Mouse (Mus musculus): ENCODE data around the gene Dlg5. TPM values are rescaled to one million over a fixed set of nuclear protein-coding genes. Genes with fewer than 3 reads are reported as not detected.

Gene Dlg5
- polyA plus RNA-seq, 1 experiment from 2014 or later, result 21.9 TPM

DNA sequence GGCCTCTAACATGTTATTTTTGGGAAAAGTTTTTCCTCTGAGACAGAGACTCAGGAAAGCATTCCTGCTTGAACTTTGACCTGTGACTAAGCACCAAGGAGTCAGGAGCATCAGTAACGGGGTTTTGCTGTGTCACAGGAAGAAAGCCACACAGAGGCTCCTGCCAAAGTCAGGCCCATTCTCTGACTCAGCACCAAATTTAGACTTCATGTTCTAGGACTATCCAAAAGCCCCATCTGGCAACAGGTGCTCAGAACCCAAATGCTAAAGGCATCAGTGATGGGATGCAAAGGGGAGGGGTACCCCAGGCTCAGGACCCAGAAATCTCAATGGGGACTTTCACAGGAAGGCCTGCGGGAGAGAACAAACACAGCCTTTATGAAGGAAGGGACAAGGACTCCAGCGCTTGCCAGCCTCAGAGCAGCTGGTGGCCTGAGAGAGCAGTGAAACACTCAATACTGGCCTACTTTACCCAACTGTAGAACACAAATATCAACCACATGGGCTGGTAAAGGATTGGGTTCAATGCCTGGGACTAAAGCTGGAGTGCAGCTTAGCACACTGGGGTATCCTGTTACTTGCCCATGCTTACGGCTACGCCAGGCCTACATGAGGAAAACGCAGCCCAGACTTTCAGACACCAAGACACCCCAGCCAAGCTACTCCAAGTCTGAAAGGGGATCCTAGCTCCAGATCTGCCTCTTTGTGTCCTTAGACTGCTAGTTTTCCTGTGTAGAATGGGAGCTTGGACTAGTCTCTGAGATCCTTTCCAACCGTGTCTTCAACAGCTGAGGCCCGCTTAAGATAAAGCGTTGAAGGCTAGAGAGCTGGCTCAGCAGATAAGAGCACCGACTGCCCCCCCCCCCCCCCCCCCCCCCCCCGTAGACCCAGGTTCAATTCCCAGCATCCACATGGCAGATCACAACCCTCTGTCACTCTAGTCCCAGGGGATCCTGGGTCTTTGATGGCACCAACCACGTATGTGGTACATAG is 12.8 kb downstream of the Dlg5 start:
- no peak overlapping the region for H3K4me3 ChIP-seq
- no peaks in the 10 kb centered on the region for H3K27me3 ChIP-seq (replicated peaks)
- H3K4me2 ChIP-seq (replicated peaks), result no peak overlapping the region
- no peaks in the 10 kb centered on the region for H3K36me3 ChIP-seq
- H3K9me3 ChIP-seq, result no peaks in the 10 kb centered on the region
- H3K9ac ChIP-seq, result no peak overlapping the region
- ATAC-seq (ENCODE audit: low FRiP score, low read depth), result no peak
- H3K4me1 ChIP-seq, result peaks cover 15% of the 10 kb centered on the region; the same call in 1 of the 2 replicates
- no peak overlapping the region for H3K27ac ChIP-seq
- 78% methylated on average over 11 of the region's 12 CpGs for WGBS

DNA sequence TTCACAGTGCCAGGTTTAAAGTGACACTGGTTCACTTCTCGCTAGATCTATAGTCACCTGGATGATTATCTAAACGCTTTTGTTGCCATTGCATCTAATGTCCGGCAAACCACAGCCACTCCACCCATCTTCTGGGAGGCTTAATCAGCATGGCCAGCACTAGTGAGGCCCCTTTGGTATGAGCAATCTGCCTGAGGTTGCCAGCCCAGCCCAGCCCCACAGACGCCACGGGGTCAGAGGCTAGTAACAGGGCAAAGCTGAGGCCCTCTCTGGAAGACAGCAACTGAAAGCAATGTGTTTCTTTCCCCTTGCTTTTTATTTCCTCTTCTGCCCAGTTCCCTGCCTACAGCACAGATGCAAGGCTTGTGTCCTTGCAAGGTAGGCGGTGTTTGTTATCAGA is 17.2 kb downstream of the Dlg5 start:
- Histone ChIP-seq H3K36me3 (no peaks in the 10 kb centered on the region), H3K27ac (no peak overlapping the region), H3K4me3 (no peak overlapping the region), H3K27me3 (replicated peaks) (no peaks in the 10 kb centered on the region), H3K9ac (no peak overlapping the region), H3K4me1 (peaks cover 6% of the 10 kb centered on the region; the same call in 1 of the 2 replicates), H3K4me2 (replicated peaks) (no peak overlapping the region), H3K9me3 (no peaks in the 10 kb centered on the region)
- WGBS, result 80% methylated on average over 6 of the region's 6 CpGs
- ATAC-seq (ENCODE audit: low FRiP score, low read depth), result no peak

DNA sequence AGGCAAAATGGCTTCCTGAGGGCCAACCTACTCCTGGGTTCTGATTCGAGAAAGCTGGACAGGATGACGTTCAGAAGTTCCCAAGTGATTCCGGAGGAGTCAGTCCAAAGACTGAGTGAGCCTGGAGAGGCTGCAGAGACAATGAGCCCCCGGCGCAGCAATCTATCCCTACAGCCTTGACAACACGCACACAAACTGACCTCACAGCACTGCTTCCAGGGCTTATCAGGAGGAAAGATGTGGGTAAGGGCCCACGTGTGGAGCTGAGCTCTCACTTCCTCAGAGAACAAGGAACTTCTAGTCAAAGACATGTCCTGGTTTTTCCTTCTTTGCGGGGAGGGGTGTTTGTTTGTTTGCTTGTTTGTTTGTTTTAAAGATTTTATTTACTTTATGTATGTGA is 18.7 kb downstream of the Dlg5 start:
- no peak overlapping the region for H3K4me2 ChIP-seq (replicated peaks)
- H3K36me3 ChIP-seq, result no peaks in the 10 kb centered on the region
- ATAC-seq (ENCODE audit: low FRiP score, low read depth), result no peak
- no peak overlapping the region for H3K27ac ChIP-seq
- 91% methylated on average over 8 of the region's 8 CpGs for WGBS
- no peaks in the 10 kb centered on the region; the same call in none of the 2 replicates for H3K4me1 ChIP-seq
- H3K9ac ChIP-seq, result no peak overlapping the region
- no peaks in the 10 kb centered on the region for H3K9me3 ChIP-seq
- no peaks in the 10 kb centered on the region for H3K27me3 ChIP-seq (replicated peaks)
- no peak overlapping the region for H3K4me3 ChIP-seq

DNA sequence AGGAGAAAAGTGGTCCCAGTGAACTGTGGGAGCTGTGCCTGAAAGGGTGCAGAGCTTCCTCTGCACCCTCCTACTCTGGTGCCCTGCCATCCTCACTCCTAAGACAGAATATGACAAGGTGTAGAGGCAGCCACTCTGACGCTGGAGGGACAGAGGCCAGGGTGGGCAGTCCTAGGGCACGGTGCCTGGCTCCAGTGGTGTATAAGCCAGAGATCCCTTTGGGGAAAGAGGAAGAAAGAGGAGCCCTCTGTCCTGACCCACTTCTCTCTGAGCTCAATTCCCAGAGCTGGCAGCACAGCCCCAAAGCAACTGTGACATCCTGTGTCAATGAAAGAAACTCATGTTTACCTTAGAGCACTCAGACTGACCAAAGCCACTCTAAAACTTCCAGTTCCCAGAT is 19.4 kb downstream of the Dlg5 start:
- Histone ChIP-seq H3K27ac (no peak overlapping the region), H3K9ac (no peak overlapping the region), H3K4me2 (replicated peaks) (no peak overlapping the region), H3K9me3 (no peaks in the 10 kb centered on the region), H3K4me1 (no peaks in the 10 kb centered on the region; the same call in none of the 2 replicates), H3K4me3 (no peak overlapping the region), H3K36me3 (no peaks in the 10 kb centered on the region), H3K27me3 (replicated peaks) (no peaks in the 10 kb centered on the region)
- 98% methylated on average over 2 of the region's 2 CpGs for WGBS
- no peak for ATAC-seq (ENCODE audit: low FRiP score, low read depth)

DNA sequence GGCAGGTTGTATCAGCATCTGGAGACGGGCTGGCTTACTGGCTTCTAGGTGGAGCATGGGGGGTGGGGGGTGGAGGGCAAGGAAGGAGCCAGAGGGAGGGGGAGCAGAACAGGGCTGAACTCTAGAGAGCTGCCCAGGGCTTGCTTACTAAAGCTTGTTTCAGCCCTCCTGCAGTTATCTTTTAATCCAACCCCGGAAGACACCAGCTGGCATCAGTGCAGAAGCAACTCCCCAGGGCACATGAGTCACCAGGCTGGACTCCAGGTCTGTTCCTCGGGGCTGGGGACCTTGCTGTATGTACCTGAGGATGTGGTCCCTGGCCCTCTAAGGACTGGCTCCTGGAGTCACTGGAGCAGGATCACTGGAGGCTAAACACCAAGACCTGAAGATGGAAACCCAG is 23.0 kb downstream of the Dlg5 start:
- no peaks in the 10 kb centered on the region for H3K36me3 ChIP-seq
- 50% methylated on average over 3 of the region's 3 CpGs for WGBS
- ATAC-seq (ENCODE audit: low FRiP score, low read depth), result no peak

DNA sequence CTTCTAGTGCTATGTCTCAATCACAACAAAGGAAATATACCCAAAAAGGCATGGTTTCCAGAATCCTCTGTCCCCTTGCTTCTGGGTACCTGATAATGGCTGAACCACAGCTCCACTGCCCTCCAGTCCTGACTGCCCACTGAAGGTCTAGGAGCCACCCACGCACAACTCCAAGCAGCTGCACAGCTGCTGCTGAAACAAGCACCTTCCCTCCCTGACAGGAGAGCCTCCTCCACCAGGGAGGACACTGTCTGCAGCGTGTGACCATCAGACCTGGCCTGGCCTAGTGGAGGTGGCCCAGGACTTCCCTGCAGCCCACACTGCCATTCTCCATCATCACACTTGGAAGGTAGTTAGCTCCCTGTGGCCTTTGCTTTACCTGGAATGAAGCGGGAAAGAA is 23.4 kb downstream of the Dlg5 start:
- no peak overlapping the region for H3K9ac ChIP-seq
- H3K4me1 ChIP-seq, result peaks cover 11% of the 10 kb centered on the region
- no peaks in the 10 kb centered on the region for H3K36me3 ChIP-seq
- H3K4me3 ChIP-seq, result no peak overlapping the region
- H3K27ac ChIP-seq, result no peak overlapping the region
- ATAC-seq (ENCODE audit: low FRiP score, low read depth), result no peak
- H3K27me3 ChIP-seq (replicated peaks), result no peaks in the 10 kb centered on the region
- 88% methylated on average over 3 of the region's 3 CpGs for WGBS
- H3K9me3 ChIP-seq, result no peaks in the 10 kb centered on the region
- H3K4me2 ChIP-seq (replicated peaks), result no peak overlapping the region

More for the DNA sequence above, 23.0 kb downstream of the Dlg5 start:
- no peak overlapping the region for H3K4me2 ChIP-seq (replicated peaks)
- no peak overlapping the region for H3K4me3 ChIP-seq
- H3K27ac ChIP-seq, result no peak overlapping the region
- no peaks in the 10 kb centered on the region for H3K9me3 ChIP-seq
- no peak overlapping the region for H3K9ac ChIP-seq
- H3K4me1 ChIP-seq, result peaks cover 8% of the 10 kb centered on the region
- no peaks in the 10 kb centered on the region for H3K27me3 ChIP-seq (replicated peaks)

DNA sequence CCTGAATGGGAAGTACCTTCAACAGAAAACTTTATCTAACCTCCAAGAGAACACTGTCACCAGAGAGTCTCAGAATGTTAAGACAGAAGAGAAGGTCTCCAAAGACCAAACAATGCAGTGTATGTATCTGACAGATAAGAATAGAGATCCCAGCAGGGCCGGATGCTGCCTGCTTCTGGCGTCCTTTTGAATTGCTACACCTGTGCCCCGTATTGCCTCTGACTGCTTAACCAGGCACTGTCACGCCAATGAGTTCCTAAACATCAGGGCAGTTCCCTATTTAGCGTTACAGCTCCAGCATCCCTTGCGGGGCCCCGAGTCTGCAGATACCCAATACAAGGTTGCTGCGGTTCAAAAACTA is 28.4 kb downstream of the Dlg5 start:
- Histone ChIP-seq H3K4me1 (peaks cover 47% of the 10 kb centered on the region), H3K27ac (no peak overlapping the region)
- WGBS, result 60% methylated on average over 8 of the region's 8 CpGs

DNA sequence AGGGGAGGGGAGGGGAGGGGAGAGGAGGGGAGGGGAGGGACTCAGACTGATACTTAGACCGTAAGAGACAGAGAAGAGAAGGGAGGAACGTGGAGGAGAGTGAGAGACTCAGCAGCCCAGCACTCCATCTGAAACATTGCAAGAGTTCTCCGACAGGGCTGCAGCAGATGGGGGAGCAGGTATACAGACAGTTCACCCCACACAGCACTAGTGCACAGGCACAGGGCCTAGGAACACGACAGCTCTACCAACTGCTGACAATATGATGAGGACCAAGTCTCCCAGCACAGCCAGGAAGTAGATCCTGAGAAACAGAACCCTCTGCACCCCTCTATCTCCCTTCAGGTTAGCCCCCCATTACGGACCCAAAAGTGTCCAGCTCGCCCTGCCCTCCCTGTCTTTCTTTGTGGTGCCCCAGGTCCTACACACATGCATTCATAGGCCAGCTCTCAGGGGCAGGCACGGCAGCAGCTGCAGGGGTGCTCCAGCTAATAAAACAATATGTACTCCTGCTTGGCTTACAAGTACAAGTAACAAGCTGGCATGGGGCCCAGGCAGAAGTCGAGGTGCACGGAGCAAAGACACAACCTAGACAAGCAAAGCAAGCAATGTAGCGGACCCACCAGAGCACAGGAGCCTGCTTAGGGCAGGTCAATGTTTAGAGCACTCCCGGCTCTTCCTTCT is 28.9 kb downstream of the Dlg5 start:
- H3K4me1 ChIP-seq, result peaks cover 53% of the 10 kb centered on the region

More for the DNA sequence above, 28.4 kb downstream of the Dlg5 start:
- H3K36me3 ChIP-seq, result no peaks in the 10 kb centered on the region
- H3K9ac ChIP-seq, result no peak overlapping the region
- H3K4me2 ChIP-seq (replicated peaks), result no peak overlapping the region
- H3K9me3 ChIP-seq, result no peaks in the 10 kb centered on the region
- no peak for ATAC-seq (ENCODE audit: low FRiP score, low read depth)
- H3K4me3 ChIP-seq, result no peak overlapping the region
- H3K27me3 ChIP-seq (replicated peaks), result no peaks in the 10 kb centered on the region

DNA sequence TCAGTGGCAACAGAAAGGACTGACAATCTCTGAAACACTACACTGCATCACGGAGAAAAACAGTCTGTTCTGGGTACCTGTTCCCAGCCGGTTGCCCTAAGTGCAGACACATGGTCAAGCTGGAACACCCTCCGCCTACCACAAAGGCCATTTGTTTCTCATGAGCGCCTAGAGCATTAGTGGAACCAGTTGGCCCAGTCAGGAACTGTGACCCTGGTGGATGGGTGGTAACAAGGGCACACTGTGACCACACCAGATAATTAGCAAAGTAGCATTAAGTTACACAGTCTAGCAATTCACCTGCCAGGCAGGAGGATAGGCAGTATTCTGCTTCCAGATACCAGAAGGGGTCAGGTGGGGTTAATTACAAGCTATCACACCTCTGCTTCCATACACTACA is 29.7 kb downstream of the Dlg5 start:
- Histone ChIP-seq H3K27ac (no peak overlapping the region), H3K36me3 (no peaks in the 10 kb centered on the region), H3K4me3 (no peak overlapping the region), H3K9ac (no peak overlapping the region), H3K4me2 (replicated peaks) (no peak overlapping the region), H3K4me1 (peaks cover 55% of the 10 kb centered on the region), H3K9me3 (no peaks in the 10 kb centered on the region), H3K27me3 (replicated peaks) (no peaks in the 10 kb centered on the region)
- ATAC-seq (ENCODE audit: low FRiP score, low read depth), result no peak
- WGBS, result 59% methylated on average over 4 of the region's 4 CpGs

More for the DNA sequence above, 28.9 kb downstream of the Dlg5 start:
- no peak overlapping the region for H3K4me2 ChIP-seq (replicated peaks)
- H3K4me3 ChIP-seq, result no peak overlapping the region
- H3K27me3 ChIP-seq (replicated peaks), result no peaks in the 10 kb centered on the region
- no peak for ATAC-seq (ENCODE audit: low FRiP score, low read depth)
- no peak overlapping the region for H3K9ac ChIP-seq
- H3K27ac ChIP-seq, result no peak overlapping the region
- H3K36me3 ChIP-seq, result no peaks in the 10 kb centered on the region
- 53% methylated on average over 11 of the region's 11 CpGs for WGBS
- H3K9me3 ChIP-seq, result no peaks in the 10 kb centered on the region

DNA sequence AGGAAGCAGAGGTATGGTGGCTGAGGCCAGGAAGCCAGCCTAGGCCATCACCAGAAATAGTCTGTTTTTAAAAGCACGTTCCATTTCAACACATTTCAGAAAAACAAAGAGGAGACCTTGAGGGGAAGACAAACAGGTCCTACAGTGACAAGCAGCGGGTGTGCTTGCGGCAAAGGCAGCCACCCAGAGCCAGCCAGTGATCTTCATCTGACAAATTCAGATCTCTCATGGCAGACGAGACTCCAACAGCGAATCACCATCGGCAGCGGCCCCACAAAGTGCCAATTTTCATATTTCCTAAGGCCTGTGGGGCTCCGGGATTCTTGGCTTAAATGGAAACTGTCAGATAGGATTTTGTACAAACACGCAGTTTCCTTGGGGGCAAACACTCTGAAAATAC is 31.3 kb downstream of the Dlg5 start:
- WGBS, result 77% methylated on average over 9 of the region's 9 CpGs
- Histone ChIP-seq H3K9me3 (no peaks in the 10 kb centered on the region), H3K4me2 (replicated peaks) (no peak overlapping the region), H3K36me3 (no peaks in the 10 kb centered on the region), H3K4me3 (no peak overlapping the region), H3K4me1 (peaks cover 54% of the 10 kb centered on the region), H3K27me3 (replicated peaks) (no peaks in the 10 kb centered on the region), H3K9ac (no peak overlapping the region), H3K27ac (no peak overlapping the region)
- ATAC-seq (ENCODE audit: low FRiP score, low read depth), result no peak

DNA sequence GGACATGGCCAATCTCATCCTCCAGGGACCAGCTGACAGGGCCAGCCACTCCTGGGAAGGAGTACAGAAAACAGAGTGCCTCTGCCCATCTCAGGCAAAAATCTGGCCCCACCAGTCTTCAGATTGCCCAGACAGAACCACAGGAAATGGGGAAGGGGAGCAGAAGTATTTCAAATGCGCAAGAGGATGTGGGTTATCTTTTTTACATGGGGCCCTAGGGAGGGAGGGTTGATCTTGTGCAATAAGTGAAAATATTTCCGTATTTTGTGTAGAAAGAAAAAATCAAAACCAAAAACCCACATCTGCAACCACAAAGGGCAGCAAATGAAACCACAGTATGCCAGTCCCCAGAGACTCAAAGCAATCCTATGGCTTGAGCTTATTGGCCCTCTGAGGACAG is 32.4 kb downstream of the Dlg5 start:
- no peaks in the 10 kb centered on the region for H3K36me3 ChIP-seq
- ATAC-seq (ENCODE audit: low FRiP score, low read depth), result no peak
- H3K4me3 ChIP-seq, result no peak overlapping the region
- 70% methylated on average over 2 of the region's 2 CpGs for WGBS
- no peak overlapping the region for H3K27ac ChIP-seq
- H3K27me3 ChIP-seq (replicated peaks), result no peaks in the 10 kb centered on the region
- no peaks in the 10 kb centered on the region for H3K9me3 ChIP-seq
- no peak overlapping the region for H3K4me2 ChIP-seq (replicated peaks)
- no peak overlapping the region for H3K9ac ChIP-seq
- peaks cover 48% of the 10 kb centered on the region for H3K4me1 ChIP-seq

DNA sequence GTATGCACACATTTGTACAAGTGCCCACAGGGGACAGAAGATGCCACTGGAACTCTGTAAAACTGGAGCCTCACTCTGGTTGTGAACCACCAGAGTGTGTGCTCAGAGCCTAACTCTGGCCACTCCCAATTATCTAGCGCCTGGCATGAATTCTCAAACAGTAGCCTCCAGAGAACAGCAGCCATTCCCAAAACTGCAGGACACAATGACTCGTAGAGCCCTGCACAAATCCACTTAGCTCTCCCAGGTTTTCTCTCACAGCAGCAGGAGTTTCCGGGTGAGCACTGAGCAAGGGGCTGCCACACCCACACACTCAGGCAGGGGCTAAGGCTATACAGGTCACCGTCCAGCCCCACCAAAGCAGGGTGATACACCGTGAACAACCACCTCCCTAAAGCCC is 32.9 kb downstream of the Dlg5 start:
- no peak overlapping the region for H3K4me3 ChIP-seq
- H3K4me2 ChIP-seq (replicated peaks), result no peak overlapping the region
- no peak for ATAC-seq (ENCODE audit: low FRiP score, low read depth)
- peaks cover 49% of the 10 kb centered on the region for H3K4me1 ChIP-seq
- H3K9ac ChIP-seq, result no peak overlapping the region
- H3K27me3 ChIP-seq (replicated peaks), result no peaks in the 10 kb centered on the region
- H3K36me3 ChIP-seq, result no peaks in the 10 kb centered on the region
- no peak overlapping the region for H3K27ac ChIP-seq
- WGBS, result 62% methylated on average over 5 of the region's 5 CpGs
- H3K9me3 ChIP-seq, result no peaks in the 10 kb centered on the region

All from neural tube, embryonic 12.5 days (tissue).